Mouse (Mus musculus) embryonic stem cell, embryonic (primary cell): ENCODE results near the gene Jph2.

Experiments used
- CTCF ChIA-PET, 4 experiments: fragments of 300-600 bp in 2 of 4; fragments of 350-600 bp in 2 of 4; sonication (Branson Sonifier 250); formaldehyde crosslinking; loops; one replicate each; lab custom pipeline; 2022; ENCODE audit warnings: inconsistent platforms in 2 of 4; lab: Charles Lee
- POLR2A ChIA-PET, 4 experiments: fragments of 300-600 bp in 2 of 4; fragments of 350-600 bp in 2 of 4; sonication (Branson Sonifier 250); formaldehyde crosslinking; loops; one replicate each; lab custom pipeline; 2022; ENCODE audit warnings: antibody characterized with exemption in 4 of 4, inconsistent platforms in 1 of 4; lab: Charles Lee

The Jph2 gene

DNA sequence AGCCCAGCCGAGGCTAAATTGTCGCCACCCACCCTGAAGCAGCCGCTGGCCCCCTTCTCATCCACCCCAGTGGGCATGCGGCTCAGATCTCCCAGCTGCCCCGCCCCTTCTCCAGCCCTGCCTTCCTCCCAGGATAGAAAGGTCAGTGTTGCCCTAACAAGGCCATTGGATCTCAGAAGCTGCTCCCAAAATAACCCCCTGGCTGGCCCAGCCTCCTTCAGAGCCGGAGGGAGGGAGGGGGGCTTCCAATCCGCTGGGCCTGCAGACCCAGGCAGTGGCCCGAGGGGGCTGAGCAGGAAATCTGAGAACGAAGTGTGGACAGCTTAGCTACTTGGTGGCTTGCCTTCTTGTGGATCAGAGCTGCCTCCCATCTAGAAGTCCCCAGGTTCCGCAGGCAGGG lies at the start of gene Jph2:
Gene Jph2 (minus strand): TSS at position 89 of the 400 bp plus-strand sequence.
- CTCF ChIA-PET: interaction anchor here (0.6 to 8.2 kb wide), 8 partner anchors 55 to 467 kb away, joined by 3 to 153 read pairs (median 6); partner anchors contain the start of gene Srsf6 (in 1 of the 4)

DNA sequence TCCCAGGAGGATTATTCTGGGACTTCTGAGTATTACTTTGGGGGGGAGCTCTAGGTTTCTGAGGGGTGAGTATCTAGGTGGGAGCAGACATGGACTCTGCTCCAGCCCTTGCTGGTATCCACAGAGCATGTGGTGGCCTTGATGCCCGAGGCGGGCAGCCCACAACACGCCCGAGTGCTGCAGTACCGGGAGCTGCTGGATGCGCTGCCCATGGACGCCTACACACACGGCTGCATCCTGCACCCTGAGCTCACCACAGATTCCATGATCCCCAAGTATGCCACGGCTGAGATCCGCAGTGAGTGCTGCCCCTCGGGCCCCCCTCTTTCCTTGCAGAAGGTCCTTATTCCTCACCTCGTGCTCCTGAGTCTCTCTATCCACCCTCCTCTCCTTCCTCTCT lies 49.6 kb upstream of the Jph2 start:
- POLR2A ChIA-PET: interaction anchor here in 2 of 4 experiments (0.6 to 1.9 kb wide), 4 partner anchors 8 to 1186 kb away, joined by 3 to 4 read pairs (median 4); no protein-coding TSS in a partner anchor
- CTCF ChIA-PET: interaction anchor here in 2 of 4 experiments (0.6 to 0.8 kb wide), 2 partner anchors 46 to 139 kb away, joined by 3 read pairs; no protein-coding TSS in a partner anchor

More for the DNA sequence above, at the start of gene Jph2:
- POLR2A ChIA-PET: interaction anchor here in 3 of 4 experiments (0.6 to 1.9 kb wide), 6 partner anchors 11 to 538 kb away, joined by 3 to 10 read pairs (median 3); partner anchors contain the start of gene Srsf6 (in 1 of the 3)

DNA sequence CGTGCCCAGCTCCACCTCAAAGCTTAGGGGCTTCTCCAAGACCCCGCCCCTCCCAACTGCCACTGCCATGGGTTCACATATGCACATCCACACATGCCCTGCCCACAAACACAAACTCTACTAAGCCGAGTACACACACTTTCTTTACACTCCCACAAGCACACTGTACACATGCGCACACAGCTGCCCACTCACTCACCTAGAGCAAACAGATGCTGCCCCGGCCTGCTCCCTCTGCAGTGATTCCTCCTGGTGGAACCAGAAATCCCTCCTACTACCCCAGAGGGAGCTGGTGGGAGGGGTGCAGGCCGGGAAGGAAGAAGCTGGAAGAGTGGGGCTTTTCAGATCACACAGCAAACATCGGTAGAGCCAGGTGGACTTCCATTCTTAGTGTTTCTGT lies 46.2 kb upstream of the Jph2 start:
- CTCF ChIA-PET: no interaction called here
- POLR2A ChIA-PET: interaction anchor here in 2 of 4 experiments (1.0 to 3.3 kb wide), 2 partner anchors 23 to 25 kb away, joined by 5 to 10 read pairs; no protein-coding TSS in a partner anchor

GRCm38 (mm10) chr2:163443543-163443942 lies 45.8 kb upstream of the Jph2 start:
- ChIA-PET POLR2A (interaction anchor here in 2 of 4 experiments (1.0 to 3.3 kb wide), 2 partner anchors 23 to 24 kb away, joined by 5 to 10 read pairs; no protein-coding TSS in a partner anchor), CTCF (no interaction called here)

- CTCF ChIA-PET: interaction anchor here (0.6 to 1.9 kb wide), 14 partner anchors 12 to 95 kb away, joined by 3 to 14 read pairs (median 3); partner anchors contain the start of gene Fitm2 (in 3 of the 4)
- POLR2A ChIA-PET: interaction anchor here in 3 of 4 experiments (0.6 to 4.4 kb wide), 8 partner anchors 8 to 41 kb away, joined by 3 to 28 read pairs (median 4); no protein-coding TSS in a partner anchor
Observed at GRCm38 (mm10) chr2:163439488-163439887, 41.7 kb upstream of the Jph2 start.

- POLR2A ChIA-PET: interaction anchor here in 3 of 4 experiments (0.6 to 4.4 kb wide), 10 partner anchors 8 to 42 kb away, joined by 3 to 28 read pairs (median 4); no protein-coding TSS in a partner anchor
- CTCF ChIA-PET: interaction anchor here (0.6 to 1.9 kb wide), 15 partner anchors 13 to 349 kb away, joined by 3 to 14 read pairs (median 3); partner anchors contain the start of gene Fitm2 (in 3 of the 4)
Observed at GRCm38 (mm10) chr2:163438619-163439451, 41.0 kb upstream of the Jph2 start.

DNA sequence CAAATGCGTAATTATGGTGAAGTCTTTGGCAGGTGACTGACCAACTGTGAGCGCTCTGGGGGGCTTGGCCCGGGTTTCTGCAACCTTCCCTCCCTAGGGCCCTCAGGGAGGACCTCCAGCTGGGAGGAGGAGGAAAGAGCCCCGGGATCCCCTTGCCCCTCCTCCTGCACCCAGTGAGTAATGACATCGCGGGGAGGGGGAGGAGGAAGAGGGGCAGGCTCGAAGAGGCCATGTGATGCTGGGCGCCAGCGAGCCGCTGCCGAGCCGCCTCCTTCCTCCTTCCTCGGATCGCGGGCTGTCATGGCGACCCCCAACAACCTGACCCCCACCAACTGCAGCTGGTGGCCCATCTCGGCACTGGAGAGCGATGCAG lies 40.4 kb upstream of the Jph2 start, which contains the start of gene Gdap1l1:
Gene Gdap1l1 (plus strand): TSS at position 231 of the 373 bp plus-strand sequence.
- CTCF ChIA-PET: interaction anchor here in 3 of 4 experiments (0.9 to 1.9 kb wide), 6 partner anchors 13 to 350 kb away, joined by 3 to 14 read pairs (median 3); partner anchors contain the start of gene Fitm2 (in 2 of the 3)

DNA sequence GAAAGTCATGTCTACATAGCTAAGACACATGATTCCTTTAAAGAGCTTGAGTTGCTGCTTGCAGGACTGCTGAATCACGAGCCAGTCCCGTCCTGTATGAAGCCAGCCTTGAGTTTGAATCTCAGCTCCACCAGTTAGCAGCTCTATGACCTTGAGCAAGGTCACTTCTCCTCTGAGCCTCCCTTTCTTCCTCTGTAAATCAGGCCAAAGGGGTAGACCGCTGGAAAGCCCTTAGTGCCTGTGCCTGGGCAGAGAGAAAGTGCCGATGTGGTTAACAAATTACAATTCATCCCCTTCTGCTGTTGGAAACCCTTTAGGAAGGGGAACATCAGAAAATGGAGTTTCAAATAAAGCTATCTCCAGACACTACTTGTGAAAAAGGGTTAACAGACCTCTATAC lies 40.0 kb upstream of the Jph2 start:
- ChIA-PET POLR2A (interaction anchor here in 3 of 4 experiments (0.6 to 4.4 kb wide), 7 partner anchors 18 to 507 kb away, joined by 3 to 28 read pairs (median 5); partner anchors contain the start of gene Srsf6 (in 1 of the 3)), CTCF (interaction anchor here in 2 of 4 experiments (0.6 to 1.1 kb wide), 4 partner anchors 35 to 350 kb away, joined by 3 read pairs; no protein-coding TSS in a partner anchor)

More for the DNA sequence above, 40.4 kb upstream of the Jph2 start, which contains the start of gene Gdap1l1:
- POLR2A ChIA-PET: interaction anchor here in 3 of 4 experiments (0.8 to 4.4 kb wide), 7 partner anchors 12 to 507 kb away, joined by 3 to 28 read pairs (median 3); partner anchors contain the start of gene Srsf6 (in 1 of the 3)

DNA sequence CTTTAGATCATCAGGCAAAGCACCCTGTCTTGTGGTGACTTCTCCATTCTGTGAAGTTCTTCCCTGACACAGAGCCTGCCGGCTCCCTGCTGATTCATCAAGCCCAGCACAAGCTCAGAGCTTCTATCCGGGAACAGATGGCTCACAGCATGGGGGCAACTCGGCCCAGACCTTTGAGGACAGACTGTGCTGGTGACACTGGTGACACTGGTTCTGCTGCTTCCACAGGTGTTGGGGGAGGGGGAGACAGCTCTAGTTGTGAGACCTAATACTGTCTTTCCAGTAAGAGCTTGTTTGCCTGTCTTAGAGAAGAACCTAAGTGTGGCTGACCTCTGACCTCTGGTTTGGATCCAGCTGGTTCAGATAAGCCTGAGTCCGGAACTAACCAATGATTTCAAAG lies 36.2 kb upstream of the Jph2 start:
- CTCF ChIA-PET: interaction anchor here in 3 of 4 experiments (0.6 to 1.5 kb wide), 9 partner anchors 19 to 417 kb away, joined by 3 to 7 read pairs (median 3); partner anchors contain the start of gene Fitm2 (in 2 of the 3)

DNA sequence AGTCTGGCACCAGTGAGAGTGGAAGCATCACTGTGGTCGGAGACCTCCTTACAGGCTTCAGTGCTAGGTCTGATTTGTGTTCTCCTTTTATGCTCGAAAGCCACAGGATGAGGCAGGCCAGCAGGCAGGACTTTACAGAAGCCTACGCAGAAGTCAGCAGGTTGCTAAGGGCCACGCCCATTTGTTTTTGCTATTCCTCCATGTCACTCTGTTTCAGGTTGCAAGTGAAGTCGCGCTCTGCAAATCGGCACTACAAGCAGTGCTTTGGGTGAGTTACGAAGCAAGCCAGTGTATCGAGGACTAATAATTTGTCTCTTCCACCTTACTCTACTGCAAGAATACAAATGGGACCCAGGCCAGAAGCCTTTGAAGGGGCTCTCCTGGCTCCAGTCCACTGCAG lies 33.5 kb upstream of the Jph2 start:
- CTCF ChIA-PET: no interaction called here
- POLR2A ChIA-PET: interaction anchor here in 2 of 4 experiments (0.6 to 1.8 kb wide), 2 partner anchors 12 to 23 kb away, joined by 3 to 4 read pairs; no protein-coding TSS in a partner anchor

More for the DNA sequence above, 36.2 kb upstream of the Jph2 start:
- POLR2A ChIA-PET: interaction anchor here in 3 of 4 experiments (0.6 to 2.7 kb wide), 10 partner anchors 9 to 402 kb away, joined by 3 to 27 read pairs (median 4); no protein-coding TSS in a partner anchor

DNA sequence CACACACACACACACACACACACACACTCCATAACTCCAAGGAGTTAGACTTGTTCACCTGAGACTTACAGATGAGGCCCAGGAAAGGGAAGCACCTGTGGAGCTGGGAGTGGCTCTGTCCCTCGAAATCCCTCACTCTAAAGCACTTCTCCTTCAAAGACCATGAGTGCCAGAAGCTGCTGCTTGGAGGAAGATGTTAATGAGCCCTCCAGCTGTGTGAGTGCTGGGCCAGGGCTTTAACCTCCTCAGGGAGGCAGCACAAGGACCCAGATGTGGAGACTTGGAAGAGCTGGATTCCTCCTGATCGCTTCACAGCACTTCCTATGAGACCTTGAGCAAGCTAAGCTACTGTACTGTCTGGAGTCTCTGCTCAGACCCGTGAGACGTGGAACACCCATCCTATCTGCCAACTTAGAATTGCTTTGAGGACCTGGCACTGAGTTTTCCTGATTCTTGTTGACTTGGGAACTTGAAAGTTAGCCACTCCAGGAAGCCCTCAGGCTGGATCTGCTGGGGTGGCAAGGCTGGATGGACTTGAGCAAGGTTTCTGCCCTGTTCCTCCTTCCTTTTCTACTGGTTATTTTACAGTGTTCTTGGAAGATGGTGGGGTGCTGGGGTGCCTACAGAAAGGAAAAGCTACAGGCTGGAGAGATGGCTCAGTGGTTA lies 30.7 kb upstream of the Jph2 start:
- POLR2A ChIA-PET: interaction anchor here in 3 of 4 experiments (0.7 to 2.0 kb wide), 8 partner anchors 9 to 443 kb away, joined by 3 to 13 read pairs (median 4); no protein-coding TSS in a partner anchor
- CTCF ChIA-PET: interaction anchor here in 3 of 4 experiments (0.6 to 1.5 kb wide), 7 partner anchors 27 to 1017 kb away, joined by 3 to 6 read pairs (median 4); partner anchors contain the start of gene Fitm2 (in 1 of the 3)

- ChIA-PET CTCF (interaction anchor here in 3 of 4 experiments (0.9 to 2.1 kb wide), 4 partner anchors 22 to 56 kb away, joined by 3 to 7 read pairs (median 3); partner anchors contain the start of gene Fitm2 (in 2 of the 3)), POLR2A (interaction anchor here in 2 of 4 experiments (0.5 to 1.0 kb wide), 3 partner anchors 9 to 91 kb away, joined by 3 to 6 read pairs (median 4); no protein-coding TSS in a partner anchor)
Observed at GRCm38 (mm10) chr2:163424597-163424996, 26.8 kb upstream of the Jph2 start, which contains the start of gene Oser1. TSS of gene Oser1 (minus strand) at chr2:163424697.

- ChIA-PET POLR2A (interaction anchor here in 3 of 4 experiments (0.7 to 1.2 kb wide), 3 partner anchors 9 to 300 kb away, joined by 3 to 8 read pairs (median 4); no protein-coding TSS in a partner anchor), CTCF (interaction anchor here in 2 of 4 experiments (0.5 to 2.1 kb wide), 4 partner anchors 22 to 64 kb away, joined by 3 to 7 read pairs (median 4); no protein-coding TSS in a partner anchor)
Observed at GRCm38 (mm10) chr2:163422895-163423660, 25.3 kb upstream of the Jph2 start.

- ChIA-PET POLR2A (interaction anchor here in 3 of 4 experiments (0.5 to 5.3 kb wide), 31 partner anchors 11 to 651 kb away, joined by 3 to 58 read pairs (median 6); partner anchors contain the start of genes Fitm2 (in 2 of the 3), Gdap1l1 (in 1 of the 3), Srsf6 (in 1 of the 3) and Stk4 (in 1 of the 3)), CTCF (interaction anchor here in 3 of 4 experiments (0.8 to 3.3 kb wide), 6 partner anchors 19 to 61 kb away, joined by 3 to 21 read pairs (median 8); partner anchors contain the start of gene Fitm2 (in 3 of the 3))
Observed at GRCm38 (mm10) chr2:163420366-163420886, 22.6 kb upstream of the Jph2 start.

DNA sequence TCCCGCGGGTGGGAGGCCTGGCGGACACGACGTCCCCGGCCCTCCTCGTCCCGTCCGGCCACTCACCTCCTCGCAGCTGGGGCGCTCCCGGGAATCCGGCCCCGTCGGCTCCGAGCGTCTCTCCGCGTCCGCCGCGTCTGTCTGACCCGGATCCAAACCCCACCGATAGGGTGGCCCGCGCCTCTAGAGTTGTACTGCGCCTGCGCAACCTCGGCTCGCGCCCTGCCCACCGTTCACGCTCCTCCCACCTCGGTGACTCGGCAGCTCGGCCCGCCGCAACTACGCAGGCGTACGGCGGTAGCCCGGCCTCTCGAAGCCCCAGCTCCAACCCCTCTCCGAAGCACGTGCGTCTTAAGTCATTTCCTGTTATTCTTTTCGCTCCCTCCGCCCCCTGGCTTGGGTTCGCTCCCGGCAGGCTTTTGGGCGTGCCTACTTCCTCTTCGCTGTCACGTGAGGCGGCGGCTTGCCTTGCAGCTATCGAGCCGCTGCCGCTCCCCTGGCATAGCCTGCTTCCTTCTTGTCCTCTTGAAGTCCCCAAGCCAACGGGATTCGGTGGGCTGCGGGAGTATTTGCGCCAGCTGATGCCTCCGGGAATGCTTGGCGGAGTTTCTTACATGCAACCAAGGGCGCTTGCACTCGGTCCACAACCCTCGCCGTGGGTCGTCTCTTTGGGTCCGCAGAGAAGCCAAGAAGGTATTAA lies 21.7 kb upstream of the Jph2 start:
- POLR2A ChIA-PET: interaction anchor here (0.5 to 5.3 kb wide), 133 partner anchors 7 to 1641 kb away, joined by 3 to 58 read pairs (median 4); partner anchors contain the start of genes Fitm2 (in 4 of the 4), Gdap1l1 (in 3 of the 4), Srsf6 (in 3 of the 4) and Jph2 (in 1 of the 4)
- CTCF ChIA-PET: interaction anchor here in 3 of 4 experiments (0.9 to 3.3 kb wide), 13 partner anchors 18 to 451 kb away, joined by 3 to 21 read pairs (median 4); partner anchors contain the start of gene Fitm2 (in 3 of the 3)
